Mouse (Mus musculus) ES-E14 (cell line): Measurements from ENCODE around the gene Prr23a1.

Experiments used
- CHD2 ChIP-seq: IDR thresholded peaks from 2 replicates; pipeline ENCODE4 v1.6.1; 2014; ENCODE audit warnings: mild to moderate bottlenecking, low read depth, low read length, inconsistent platforms
- HCFC1 ChIP-seq: IDR thresholded peaks from 2 replicates; pipeline ENCODE4 v1.6.1; 2012; ENCODE audit warnings: low read length, inconsistent platforms, borderline replicate concordance; ENCODE audit not compliant: insufficient read depth
- MAFK ChIP-seq: IDR thresholded peaks from 2 replicates; pipeline ENCODE4 v1.6.1; 2014; ENCODE audit warnings: mild to moderate bottlenecking, low read depth, low read length, inconsistent platforms; ENCODE audit not compliant: insufficient read depth
- ZNF384 ChIP-seq: IDR thresholded peaks from 2 replicates; pipeline ENCODE4 v1.6.1; 2012; ENCODE audit warnings: low read depth, low read length, inconsistent platforms

- TF ChIP-seq MAFK (no peak), CHD2 (no peak), ZNF384 (no peak), HCFC1 (no peak)
These were observed 21.2 kb upstream of the Prr23a1 start for GRCm38 (mm10) chr9:98821067-98821466.
